Mouse (Mus musculus): ENCODE measurements around the gene Snrpd2. TPM values are rescaled to one million over a fixed set of nuclear protein-coding genes. Genes with fewer than 3 reads are reported as not detected.

Gene Snrpd2
- polyA plus RNA-seq, 1 experiment, result 95.5 TPM

GRCm38 (mm10) chr7:19166990-19167389 is 17.5 kb downstream of the Snrpd2 start:
- DNase-seq (ENCODE audit: low read depth), result no peak
- TF ChIP-seq POLR2A (IDR thresholded peaks at IDR 0.05; ENCODE audit: borderline replicate concordance, extremely low read depth, insufficient read depth, insufficient read length, poor library complexity, severe bottlenecking) (no peak), CTCF (IDR thresholded peaks at IDR 0.05; ENCODE audit: borderline replicate concordance, extremely low read depth, insufficient read depth, insufficient read length) (peak; percentile 16; the same call in 1 of the 2 replicates)

GRCm38 (mm10) chr7:19169506-19169905 is 20.0 kb downstream of the Snrpd2 start:
- TF ChIP-seq POLR2A (IDR thresholded peaks at IDR 0.05; ENCODE audit: borderline replicate concordance, extremely low read depth, insufficient read depth, insufficient read length, poor library complexity, severe bottlenecking) (no peak), CTCF (IDR thresholded peaks at IDR 0.05; ENCODE audit: borderline replicate concordance, extremely low read depth, insufficient read depth, insufficient read length) (no peak)

GRCm38 (mm10) chr7:19170142-19170541 is 20.6 kb downstream of the Snrpd2 start:
- peak; percentile 86 for DNase-seq (ENCODE audit: low read depth)
- TF ChIP-seq CTCF (IDR thresholded peaks at IDR 0.05; ENCODE audit: borderline replicate concordance, extremely low read depth, insufficient read depth, insufficient read length) (no peak), POLR2A (IDR thresholded peaks at IDR 0.05; ENCODE audit: borderline replicate concordance, extremely low read depth, insufficient read depth, insufficient read length, poor library complexity, severe bottlenecking) (no peak)

More at GRCm38 (mm10) chr7:19169506-19169905, 20.0 kb downstream of the Snrpd2 start:
- DNase-seq (ENCODE audit: low read depth), result no peak

GRCm38 (mm10) chr7:19171831-19172230 is 22.3 kb downstream of the Snrpd2 start:
- TF ChIP-seq CTCF (IDR thresholded peaks at IDR 0.05; ENCODE audit: borderline replicate concordance, extremely low read depth, insufficient read depth, insufficient read length), result no peak
- TF ChIP-seq POLR2A (IDR thresholded peaks at IDR 0.05; ENCODE audit: borderline replicate concordance, extremely low read depth, insufficient read depth, insufficient read length, poor library complexity, severe bottlenecking), result no peak
- no peak for DNase-seq (ENCODE audit: low read depth)

GRCm38 (mm10) chr7:19172874-19173273 is 23.4 kb downstream of the Snrpd2 start:
- TF ChIP-seq POLR2A (IDR thresholded peaks at IDR 0.05; ENCODE audit: borderline replicate concordance, extremely low read depth, insufficient read depth, insufficient read length, poor library complexity, severe bottlenecking) (no peak), CTCF (IDR thresholded peaks at IDR 0.05; ENCODE audit: borderline replicate concordance, extremely low read depth, insufficient read depth, insufficient read length) (peak; percentile 90)
- peak; percentile 93 for DNase-seq (ENCODE audit: low read depth)

- TF ChIP-seq POLR2A (IDR thresholded peaks at IDR 0.05; ENCODE audit: borderline replicate concordance, extremely low read depth, insufficient read depth, insufficient read length, poor library complexity, severe bottlenecking), result peak; percentile 20; the same call in 1 of the 2 replicates
- no peak for TF ChIP-seq CTCF (IDR thresholded peaks at IDR 0.05; ENCODE audit: borderline replicate concordance, extremely low read depth, insufficient read depth, insufficient read length)
- peak; percentile 97 for DNase-seq (ENCODE audit: low read depth)
These were observed 26.4 kb downstream of the Snrpd2 start, which contains the start of gene Eml2 for GRCm38 (mm10) chr7:19175708-19176515. Eml2 (plus strand) TSS chr7:19176421.

- DNase-seq (ENCODE audit: low read depth), result no peak
- TF ChIP-seq POLR2A (IDR thresholded peaks at IDR 0.05; ENCODE audit: borderline replicate concordance, extremely low read depth, insufficient read depth, insufficient read length, poor library complexity, severe bottlenecking), result no peak
- TF ChIP-seq CTCF (IDR thresholded peaks at IDR 0.05; ENCODE audit: borderline replicate concordance, extremely low read depth, insufficient read depth, insufficient read length), result no peak
These were observed 27.0 kb downstream of the Snrpd2 start for GRCm38 (mm10) chr7:19176516-19176947.

GRCm38 (mm10) chr7:19177216-19177615 is 27.7 kb downstream of the Snrpd2 start:
- DNase-seq (ENCODE audit: low read depth), result no peak
- no peak for TF ChIP-seq POLR2A (IDR thresholded peaks at IDR 0.05; ENCODE audit: borderline replicate concordance, extremely low read depth, insufficient read depth, insufficient read length, poor library complexity, severe bottlenecking)
- TF ChIP-seq CTCF (IDR thresholded peaks at IDR 0.05; ENCODE audit: borderline replicate concordance, extremely low read depth, insufficient read depth, insufficient read length), result no peak

GRCm38 (mm10) chr7:19178035-19178434 is 28.5 kb downstream of the Snrpd2 start:
- DNase-seq (ENCODE audit: low read depth), result no peak
- TF ChIP-seq POLR2A (IDR thresholded peaks at IDR 0.05; ENCODE audit: borderline replicate concordance, extremely low read depth, insufficient read depth, insufficient read length, poor library complexity, severe bottlenecking) (no peak), CTCF (IDR thresholded peaks at IDR 0.05; ENCODE audit: borderline replicate concordance, extremely low read depth, insufficient read depth, insufficient read length) (no peak)

GRCm38 (mm10) chr7:19178443-19179092 is 29.0 kb downstream of the Snrpd2 start:
- peak; percentile 71 for DNase-seq (ENCODE audit: low read depth)
- TF ChIP-seq CTCF (IDR thresholded peaks at IDR 0.05; ENCODE audit: borderline replicate concordance, extremely low read depth, insufficient read depth, insufficient read length) (peak; percentile 82), POLR2A (IDR thresholded peaks at IDR 0.05; ENCODE audit: borderline replicate concordance, extremely low read depth, insufficient read depth, insufficient read length, poor library complexity, severe bottlenecking) (no peak)

GRCm38 (mm10) chr7:19179173-19179572 is 29.7 kb downstream of the Snrpd2 start:
- peak; percentile 86 for DNase-seq (ENCODE audit: low read depth)
- TF ChIP-seq CTCF (IDR thresholded peaks at IDR 0.05; ENCODE audit: borderline replicate concordance, extremely low read depth, insufficient read depth, insufficient read length) (peak; percentile 71), POLR2A (IDR thresholded peaks at IDR 0.05; ENCODE audit: borderline replicate concordance, extremely low read depth, insufficient read depth, insufficient read length, poor library complexity, severe bottlenecking) (no peak)

All from brain, embryonic 14.5 days (tissue).